Mouse (Mus musculus) megakaryocyte, adult 5-6 weeks (primary cell): Measurements from ENCODE around the gene Rpl26. TPM values are rescaled to one million over a fixed set of nuclear protein-coding genes. Genes with fewer than 3 reads are reported as not detected.

ENCODE experiments used
- ATAC-seq: 2 replicates; pipeline ENCODE4 v1.8.0; 2016; ENCODE audit warnings: mild to moderate bottlenecking, inconsistent platforms; ENCODE audit not compliant: poor library complexity, severe bottlenecking
- total RNA-seq, 2 experiments: library from RNA; stranded (forward) in 1 of 2; stranded (reverse) in 1 of 2; fragments of 153-499, 151-499 nt in 1 of 2; fragments of 221-1000, 200-1000 nt in 1 of 2; gene quantifications; 2 replicates each; pipeline versions ENCODE4 v1.2.3 to v1.2.4; 2015 to 2017

Rpl26 gene
- total RNA-seq (2015) (2,468 and 2,587 TPM in 2 replicates), total RNA-seq (2017) (3,510 and 4,069 TPM in 2 replicates)

- ATAC-seq: peak; percentile 95
These were observed at the start of gene Rpl26 for GRCm38 (mm10) chr11:68901351-68902046. Gene Rpl26, plus strand, starts transcription at chr11:68901583.

- no peak for ATAC-seq
These were observed 49.5 kb upstream of the Rpl26 start for GRCm38 (mm10) chr11:68851644-68852485.

- peak; percentile 26 for ATAC-seq
These were observed 48.9 kb upstream of the Rpl26 start for GRCm38 (mm10) chr11:68852486-68852901.

- ATAC-seq: peak; percentile 91
These were observed 48.4 kb upstream of the Rpl26 start for GRCm38 (mm10) chr11:68852932-68853409.

GRCm38 (mm10) chr11:68853611-68854401 is 47.6 kb upstream of the Rpl26 start:
- ATAC-seq: peak; percentile 50

- ATAC-seq: no peak
These were observed 46.8 kb upstream of the Rpl26 start for GRCm38 (mm10) chr11:68854621-68855020.

- no peak for ATAC-seq
These were observed 44.1 kb upstream of the Rpl26 start for GRCm38 (mm10) chr11:68857329-68857728.

- no peak for ATAC-seq
These were observed 41.3 kb upstream of the Rpl26 start for GRCm38 (mm10) chr11:68859943-68860593.

- no peak for ATAC-seq
These were observed 39.1 kb upstream of the Rpl26 start for GRCm38 (mm10) chr11:68862260-68862659.

- ATAC-seq: peak; percentile 95
These were observed 37.7 kb upstream of the Rpl26 start for GRCm38 (mm10) chr11:68863631-68864091.

- peak; percentile 4; the same call in 1 of the 2 replicates for ATAC-seq
These were observed 36.7 kb upstream of the Rpl26 start for GRCm38 (mm10) chr11:68864544-68865189.

- ATAC-seq: no peak
These were observed 30.1 kb upstream of the Rpl26 start for GRCm38 (mm10) chr11:68871277-68871676.

- peak; percentile 98 for ATAC-seq
These were observed 29.6 kb upstream of the Rpl26 start, which contains the start of gene Ndel1 for GRCm38 (mm10) chr11:68871748-68872147. Gene Ndel1, minus strand, starts transcription at chr11:68871858.

- peak; percentile 48 for ATAC-seq
These were observed 26.5 kb upstream of the Rpl26 start for GRCm38 (mm10) chr11:68874841-68875240.

GRCm38 (mm10) chr11:68878811-68879210 is 22.6 kb upstream of the Rpl26 start:
- no peak for ATAC-seq

GRCm38 (mm10) chr11:68882107-68882506 is 19.3 kb upstream of the Rpl26 start:
- no peak for ATAC-seq

- no peak for ATAC-seq
These were observed 17.5 kb upstream of the Rpl26 start for GRCm38 (mm10) chr11:68883843-68884242.

GRCm38 (mm10) chr11:68884368-68884767 is 17.0 kb upstream of the Rpl26 start:
- ATAC-seq: no peak

- ATAC-seq: no peak
These were observed 15.3 kb upstream of the Rpl26 start for GRCm38 (mm10) chr11:68886091-68886490.

- ATAC-seq: no peak
These were observed 13.1 kb upstream of the Rpl26 start, which contains the start of gene Rnf222 for GRCm38 (mm10) chr11:68888253-68888652. Gene Rnf222, plus strand, starts transcription at chr11:68888553.
